Mouse (Mus musculus) heart, postnatal 0 days (tissue): ENCODE data around the gene Scimp.

ENCODE experiments used
- CTCF ChIP-seq: IDR thresholded peaks from 2 replicates; pipeline ENCODE4 v1.5.1; 2016; ENCODE audit warnings: antibody characterized with exemption, control low read depth, low read depth
- EP300 ChIP-seq: IDR thresholded peaks from 2 replicates; pipeline ENCODE4 v1.6.1; 2016; ENCODE audit warnings: antibody characterized with exemption, low read depth

- TF ChIP-seq EP300 (no peak), CTCF (peak; percentile 96)
These were observed 56.7 kb downstream of the Scimp start for GRCm38 (mm10) chr11:70755645-70756044.
